Mouse (Mus musculus) cerebellum, adult 2 months (tissue): ENCODE results near the gene Aip.
A peak's percentile ranks its signal among the peaks of the same experiment; 100 is the strongest.

Source experiments
- CTCF ChIP-seq: fragments of 200-500 bp; IDR thresholded peaks from 2 replicates; pipeline ENCODE4 v1.5.1; 2011; ENCODE audit warnings: low read depth, mild to moderate bottlenecking, control low read depth, low read length, moderate library complexity, borderline replicate concordance; ENCODE audit not compliant: insufficient read depth
- POLR2A ChIP-seq: fragments of 200-500 bp; IDR thresholded peaks from 2 replicates; pipeline ENCODE4 v1.6.1; 2011; ENCODE audit warnings: low read length, control low read depth, borderline replicate concordance; ENCODE audit not compliant: insufficient read depth

GRCm38 (mm10) chr19:4153232-4153654, 27.6 kb upstream of the Aip start, which contains the start of gene Ptprcap:
- TF ChIP-seq CTCF (no peak), POLR2A (peak; percentile 42; the same call in 1 of the 2 replicates)
